Mouse (Mus musculus) heart, postnatal 25 days (tissue): ENCODE measurements around the gene Mark2. TPM values are rescaled to one million over a fixed set of nuclear protein-coding genes. Genes with fewer than 3 reads are reported as not detected.

Experiments
- DNase-seq: peaks from one replicate; pipeline ENCODE4 v3.0.0; 2022; ENCODE audit warnings: low spot score
- intact Hi-C: fragments of 180-260 bp; cut with DNase I; formaldehyde crosslinking; loops from one replicate; pipeline ENCODE4 v1.15.1; 2025
- total RNA-seq, 2 experiments: library from RNA; stranded (reverse); gene quantifications; 2 replicates each; pipeline ENCODE4 v1.2.3; 2021

The Mark2 gene
- total RNA-seq, 2 experiments from 2014 or later: 49.4 to 55.3 TPM

DNA sequence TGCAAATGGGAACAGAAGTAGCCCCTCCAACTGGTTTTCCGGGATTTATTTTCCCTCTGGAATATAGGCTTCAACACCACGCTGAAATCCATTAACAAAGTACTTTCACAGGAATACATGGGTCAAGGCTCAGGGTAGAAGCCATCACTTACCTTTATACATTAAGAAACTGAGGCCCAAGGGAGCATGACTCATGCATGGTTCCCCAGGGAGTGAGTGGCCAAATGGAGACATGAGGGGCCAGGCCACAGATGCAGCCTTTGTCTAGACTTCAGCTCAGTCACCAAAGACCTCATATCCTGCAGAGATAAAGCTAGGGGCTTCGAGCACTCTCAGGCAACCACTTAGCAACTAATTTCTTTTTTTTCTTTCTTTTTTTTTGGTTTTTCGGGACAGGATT is 104.9 kb downstream of the Mark2 start:
- no peak for DNase-seq
- intact Hi-C loops: loop anchor here (5.0 to 10.0 kb wide), 2 partner anchors 108 to 186 kb away; partner anchors contain the start of gene Mark2

DNA sequence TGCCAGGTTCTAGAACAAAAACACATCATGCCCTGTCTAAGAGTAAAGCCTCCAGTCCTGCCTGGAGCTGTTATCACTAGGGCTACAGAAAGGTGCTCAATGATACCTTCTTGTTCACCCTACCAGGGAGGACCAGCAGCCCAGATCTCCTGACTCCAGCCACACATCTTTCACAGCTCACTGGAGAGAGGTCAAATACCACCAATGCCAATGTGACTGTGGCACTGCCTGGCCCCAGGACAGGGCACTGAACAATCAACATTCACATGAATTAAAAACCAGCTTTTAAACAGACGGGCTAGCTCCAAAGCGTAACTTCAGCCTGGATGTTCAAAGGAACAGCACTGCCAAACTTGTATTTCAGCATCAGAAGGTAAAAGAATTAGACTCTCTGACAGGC is 105.6 kb downstream of the Mark2 start:
- DNase-seq: no peak
- intact Hi-C loops: loop anchor here (5.0 to 10.0 kb wide), 2 partner anchors 109 to 186 kb away; partner anchors contain the start of gene Mark2

GRCm38 (mm10) chr19:7235461-7235860 is 106.2 kb downstream of the Mark2 start:
- intact Hi-C loops: loop anchor here (2.0 to 10.0 kb wide), 3 partner anchors 109 to 197 kb away; partner anchors contain the start of gene Mark2
- no peak for DNase-seq

- intact Hi-C loops: loop anchor here (2.0 to 10.0 kb wide), 3 partner anchors 110 to 198 kb away; partner anchors contain the start of gene Mark2
These were observed 107.0 kb downstream of the Mark2 start for GRCm38 (mm10) chr19:7234537-7235221.

GRCm38 (mm10) chr19:7226511-7226914 is 115.1 kb downstream of the Mark2 start:
- intact Hi-C loops: no loop called here
- no peak for DNase-seq

More at GRCm38 (mm10) chr19:7234537-7235221, 107.0 kb downstream of the Mark2 start:
- DNase-seq: peak; percentile 71

Other genes starting within 250 kb of the Mark2 start
- gene Flrt1, start 236.1 kb downstream of the Mark2 start, total RNA-seq: 1 to 10 TPM; 1.1 to 1.4 TPM
- 10 to 100 TPM; 74.7 to 82.3 TPM for gene Otub1, start 135.5 kb downstream of the Mark2 start, total RNA-seq
- gene Cox8a, start 124.2 kb downstream of the Mark2 start, total RNA-seq: 100 to 1,000 TPM; 407 to 462 TPM
- gene Naa40, start 100.7 kb downstream of the Mark2 start, total RNA-seq: 10 to 100 TPM; 14.4 to 17.7 TPM
- 1 to 10 TPM; 6.9 to 7.5 TPM for gene Rcor2, start 74.5 kb downstream of the Mark2 start, total RNA-seq
- 10 to 100 TPM; 14.1 to 17.5 TPM for gene Spindoc, start 41.1 kb upstream of the Mark2 start, total RNA-seq
- 10 to 100 TPM; 15.8 to 18.7 TPM for gene 2700081O15Rik, start 75.8 kb upstream of the Mark2 start, total RNA-seq
- gene Rtn3, start 141.4 kb upstream of the Mark2 start, total RNA-seq: 10 to 100 TPM; 75.1 to 82.8 TPM
- 10 to 100 TPM; 15.5 to 19.2 TPM for gene Atl3, start 152.2 kb upstream of the Mark2 start, total RNA-seq
- 100 to 1,000 TPM; 122 TPM for gene Pla2g16, start 215.6 kb upstream of the Mark2 start, total RNA-seq